Mouse (Mus musculus): ENCODE results near the gene Osgin1.
A peak's percentile ranks its signal among the peaks of the same experiment; 100 is the strongest.

The Osgin1 gene

GRCm38 (mm10) chr8:119423631-119424141 is 10.2 kb upstream of the Osgin1 start:
- DNase-seq (ENCODE audit: low spot score), result peak; percentile 97

GRCm38 (mm10) chr8:119424199-119424733 is 9.7 kb upstream of the Osgin1 start:
- peak; percentile 45 for DNase-seq (ENCODE audit: low spot score)

GRCm38 (mm10) chr8:119424740-119425139 is 9.2 kb upstream of the Osgin1 start:
- DNase-seq (ENCODE audit: low spot score), result peak; percentile 50

GRCm38 (mm10) chr8:119425533-119425932 is 8.4 kb upstream of the Osgin1 start:
- DNase-seq (ENCODE audit: low spot score), result peak; percentile 60

GRCm38 (mm10) chr8:119426069-119426735 is 7.7 kb upstream of the Osgin1 start:
- DNase-seq (ENCODE audit: low spot score), result no peak

- peak; percentile 40 for DNase-seq (ENCODE audit: low spot score)
Observed at GRCm38 (mm10) chr8:119427634-119428349, 6.1 kb upstream of the Osgin1 start.

- no peak for DNase-seq (ENCODE audit: low spot score)
Observed at GRCm38 (mm10) chr8:119428350-119428740, 5.6 kb upstream of the Osgin1 start.

- no peak for DNase-seq (ENCODE audit: low spot score)
Observed at GRCm38 (mm10) chr8:119428766-119429327, 5.1 kb upstream of the Osgin1 start.

GRCm38 (mm10) chr8:119429552-119429951 is 4.4 kb upstream of the Osgin1 start:
- DNase-seq (ENCODE audit: low spot score), result no peak

- DNase-seq (ENCODE audit: low spot score), result no peak
Observed at GRCm38 (mm10) chr8:119430250-119430649, 3.7 kb upstream of the Osgin1 start.

GRCm38 (mm10) chr8:119430690-119431089 is 3.2 kb upstream of the Osgin1 start:
- DNase-seq (ENCODE audit: low spot score), result no peak

- DNase-seq (ENCODE audit: low spot score), result no peak
Observed at GRCm38 (mm10) chr8:119432372-119432771, 1.6 kb upstream of the Osgin1 start.

GRCm38 (mm10) chr8:119434569-119434968 is 645 bp downstream of the Osgin1 start:
- DNase-seq (ENCODE audit: low spot score), result no peak

- no peak for DNase-seq (ENCODE audit: low spot score)
Observed at GRCm38 (mm10) chr8:119435527-119435926, 1.6 kb downstream of the Osgin1 start.

- no peak for DNase-seq (ENCODE audit: low spot score)
Observed at GRCm38 (mm10) chr8:119436331-119436730, 2.4 kb downstream of the Osgin1 start.

GRCm38 (mm10) chr8:119436933-119437332 is 3.0 kb downstream of the Osgin1 start:
- no peak for DNase-seq (ENCODE audit: low spot score)

GRCm38 (mm10) chr8:119437506-119437905 is 3.6 kb downstream of the Osgin1 start:
- no peak for DNase-seq (ENCODE audit: low spot score)

GRCm38 (mm10) chr8:119438876-119439275 is 5.0 kb downstream of the Osgin1 start:
- DNase-seq (ENCODE audit: low spot score), result no peak

GRCm38 (mm10) chr8:119439424-119439823 is 5.5 kb downstream of the Osgin1 start:
- no peak for DNase-seq (ENCODE audit: low spot score)

GRCm38 (mm10) chr8:119439893-119440249 is 5.9 kb downstream of the Osgin1 start:
- no peak for DNase-seq (ENCODE audit: low spot score)

GRCm38 (mm10) chr8:119440250-119440951 is 6.5 kb downstream of the Osgin1 start:
- DNase-seq (ENCODE audit: low spot score), result no peak

GRCm38 (mm10) chr8:119440952-119441270 is 7.0 kb downstream of the Osgin1 start:
- DNase-seq (ENCODE audit: low spot score), result peak; percentile 43
